Mouse (Mus musculus) pancreas, adult 10 weeks (tissue): ENCODE results near the gene Otx2. TPM values are rescaled to one million over a fixed set of nuclear protein-coding genes. Genes with fewer than 3 reads are reported as not detected.

Experiments used
- polyA plus RNA-seq: library from polyadenylated mRNA; stranded (reverse); fragments of 350-450 nt; fragmentation: Illumina TruSeq; extraction: RNeasy Lipid Tissue Mini Kit (QIAGEN cat#74804); gene quantifications from one replicate; pipeline ENCODE4 v1.2.3, GENCODE M21; 2015; ENCODE audit warnings: low read depth, low replicate concordance; ENCODE audit not compliant: insufficient read depth

Otx2 gene
- not detected for polyA plus RNA-seq

DNA sequence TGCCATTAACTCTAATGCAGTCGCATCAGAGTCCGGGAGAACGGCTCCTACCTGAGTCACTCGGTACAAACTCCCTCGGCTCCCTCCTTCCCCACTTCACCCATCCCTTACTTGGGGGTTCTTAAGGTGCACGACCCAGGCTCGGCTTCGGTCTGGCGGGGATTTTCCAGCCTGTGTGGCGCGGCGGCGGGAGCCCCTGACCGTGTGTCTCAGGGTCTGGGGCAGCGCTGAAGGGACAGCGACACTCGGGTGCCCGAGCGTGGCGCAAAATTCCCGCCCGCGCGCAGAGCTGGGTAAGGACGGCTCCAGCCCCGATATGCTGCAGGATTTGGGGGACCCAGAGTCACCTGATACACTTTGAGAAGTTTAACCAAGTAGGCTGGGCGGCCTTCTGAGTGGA, at the start of gene Otx2:
TSS of gene Otx2 (minus strand) at position 279 of the 400 bp plus-strand sequence.

Other genes with a start within 250 kb of the Otx2 start
- 3.7 TPM for gene Tmem260, start 227.7 kb downstream of the Otx2 start, polyA plus RNA-seq